Mouse (Mus musculus): ENCODE results near the gene Uso1.

Gene Uso1

DNA sequence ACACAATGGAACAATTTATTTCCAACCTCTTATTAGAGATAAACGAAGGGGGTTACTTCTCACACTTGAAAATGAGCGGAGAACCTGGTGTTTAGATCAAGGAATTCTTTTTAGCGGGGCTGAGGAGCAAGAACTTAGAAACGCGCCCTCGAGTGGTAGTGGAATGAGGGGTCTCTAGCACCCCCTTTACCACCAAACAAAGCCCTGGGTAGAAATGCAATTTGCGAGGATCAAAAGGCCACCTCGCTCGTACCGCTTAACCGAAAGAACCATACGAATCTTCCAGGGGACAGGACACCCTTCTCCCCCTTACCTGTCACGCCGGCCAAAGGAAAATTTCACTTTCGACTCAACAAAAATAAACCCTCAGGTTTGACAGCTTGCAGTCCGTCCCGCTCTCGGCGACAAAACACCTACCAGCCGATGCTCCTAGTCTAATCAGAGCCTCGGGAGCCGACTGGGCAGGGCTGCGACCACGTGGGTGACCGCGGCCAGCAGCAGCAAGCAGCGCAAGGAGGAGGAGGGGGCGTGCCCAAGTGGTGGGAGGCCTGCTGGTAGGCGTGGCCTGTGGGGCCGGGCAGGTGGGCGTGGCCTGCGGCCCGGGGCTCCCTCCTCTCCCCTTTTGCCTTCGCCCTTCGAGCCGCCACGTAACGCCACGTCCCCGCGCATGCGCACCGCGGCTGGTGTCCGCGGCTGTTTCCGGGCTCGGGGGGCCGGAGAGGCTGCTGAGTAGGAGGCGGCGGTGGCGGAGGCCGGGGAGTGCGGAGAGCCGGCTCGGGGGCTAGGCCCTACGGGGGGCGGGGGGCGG lies at the start of gene Uso1:
Uso1 (plus strand) TSS at position 700 of the 808 bp plus-strand sequence.
- DNase-seq (ENCODE audit: extremely low spot score, low spot score) = peak; percentile 99

GRCm38 (mm10) chr5:92093263-92094061 lies 44.3 kb upstream of the Uso1 start:
- no peak for DNase-seq (ENCODE audit: extremely low spot score, low spot score)

DNA sequence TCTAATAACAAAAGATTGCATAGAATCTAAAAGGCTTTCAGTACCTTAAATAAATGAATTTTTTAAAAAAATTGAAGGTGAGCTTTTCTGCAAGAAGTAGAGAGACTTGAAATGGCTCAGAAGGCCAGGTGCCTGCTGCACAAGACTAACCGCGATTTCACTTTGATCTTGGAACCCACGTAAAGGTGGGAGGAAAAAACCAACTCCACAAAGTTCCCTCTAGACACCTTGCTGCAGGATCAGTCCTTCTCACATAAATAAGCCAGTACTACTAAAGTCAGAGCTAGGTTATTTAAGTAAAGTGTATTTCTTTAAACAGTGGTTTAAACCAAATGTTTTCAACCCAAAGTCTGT lies 43.7 kb upstream of the Uso1 start:
- no peak for DNase-seq (ENCODE audit: extremely low spot score, low spot score)

- DNase-seq (ENCODE audit: extremely low spot score, low spot score) = no peak
Measured at GRCm38 (mm10) chr5:92096786-92097185, 41.0 kb upstream of the Uso1 start.

DNA sequence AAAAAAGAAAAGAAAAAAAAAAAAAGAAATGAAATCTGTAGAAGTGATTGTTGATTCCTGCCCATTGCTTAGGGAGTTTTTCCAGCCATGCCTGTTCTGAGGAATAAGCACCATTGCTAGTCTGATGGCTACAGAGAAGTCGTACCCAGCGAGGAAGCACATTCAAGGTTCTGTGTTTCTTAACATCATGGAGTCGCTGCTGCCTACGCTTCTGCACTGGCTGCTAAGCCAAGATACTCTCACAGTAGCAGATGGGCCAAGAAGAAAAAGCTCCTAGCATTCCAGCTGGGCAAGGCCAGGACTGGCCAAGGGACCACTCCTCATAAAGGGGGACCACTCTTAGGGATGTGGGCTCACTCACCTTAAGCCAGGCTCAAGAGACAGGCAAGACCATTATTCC lies 40.0 kb upstream of the Uso1 start:
- DNase-seq (ENCODE audit: extremely low spot score, low spot score) = no peak

GRCm38 (mm10) chr5:92098351-92099109 lies 39.2 kb upstream of the Uso1 start:
- no peak for DNase-seq (ENCODE audit: extremely low spot score, low spot score)

DNA sequence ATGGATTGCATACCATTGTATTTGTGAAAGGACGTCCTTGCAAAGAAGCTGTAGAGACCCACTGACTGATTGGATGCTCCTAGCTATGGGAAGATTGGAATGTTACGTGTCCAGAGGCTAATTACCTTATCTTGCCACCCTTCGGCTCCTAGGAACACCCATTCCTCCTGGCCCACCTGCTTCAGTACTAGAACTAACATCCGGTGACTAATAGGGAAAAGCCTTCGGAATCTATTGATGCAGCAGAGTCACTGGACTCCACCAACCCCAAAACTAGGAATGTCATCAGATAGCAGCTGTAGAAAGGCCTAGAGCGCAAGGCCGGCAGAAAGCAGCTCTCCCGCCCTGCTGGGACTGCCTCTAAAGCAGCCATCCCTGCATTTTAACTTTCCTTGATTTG lies 36.1 kb upstream of the Uso1 start:
- DNase-seq (ENCODE audit: extremely low spot score, low spot score) = no peak

DNA sequence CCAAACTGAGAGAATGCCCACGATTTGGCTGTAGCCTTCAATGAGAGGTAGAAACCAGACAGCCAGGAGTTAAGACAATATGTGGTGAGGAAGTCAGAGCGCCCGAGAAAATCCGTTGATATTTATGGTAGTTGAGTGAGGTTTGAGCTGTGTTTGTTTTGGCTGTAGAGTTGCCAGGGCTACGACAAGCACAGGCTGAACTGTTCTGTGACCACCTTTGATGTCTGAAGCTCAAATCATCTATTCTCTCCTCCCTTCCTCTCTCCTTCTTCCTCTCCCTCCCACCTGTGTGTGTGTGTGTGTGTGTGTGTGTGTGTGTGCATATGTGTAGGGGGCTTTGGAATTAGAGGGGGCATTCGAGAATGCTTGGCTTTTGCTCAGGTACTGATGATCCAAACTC lies 34.7 kb upstream of the Uso1 start:
- no peak for DNase-seq (ENCODE audit: extremely low spot score, low spot score)

GRCm38 (mm10) chr5:92103816-92104415 lies 33.8 kb upstream of the Uso1 start:
- DNase-seq (ENCODE audit: extremely low spot score, low spot score) = no peak

DNA sequence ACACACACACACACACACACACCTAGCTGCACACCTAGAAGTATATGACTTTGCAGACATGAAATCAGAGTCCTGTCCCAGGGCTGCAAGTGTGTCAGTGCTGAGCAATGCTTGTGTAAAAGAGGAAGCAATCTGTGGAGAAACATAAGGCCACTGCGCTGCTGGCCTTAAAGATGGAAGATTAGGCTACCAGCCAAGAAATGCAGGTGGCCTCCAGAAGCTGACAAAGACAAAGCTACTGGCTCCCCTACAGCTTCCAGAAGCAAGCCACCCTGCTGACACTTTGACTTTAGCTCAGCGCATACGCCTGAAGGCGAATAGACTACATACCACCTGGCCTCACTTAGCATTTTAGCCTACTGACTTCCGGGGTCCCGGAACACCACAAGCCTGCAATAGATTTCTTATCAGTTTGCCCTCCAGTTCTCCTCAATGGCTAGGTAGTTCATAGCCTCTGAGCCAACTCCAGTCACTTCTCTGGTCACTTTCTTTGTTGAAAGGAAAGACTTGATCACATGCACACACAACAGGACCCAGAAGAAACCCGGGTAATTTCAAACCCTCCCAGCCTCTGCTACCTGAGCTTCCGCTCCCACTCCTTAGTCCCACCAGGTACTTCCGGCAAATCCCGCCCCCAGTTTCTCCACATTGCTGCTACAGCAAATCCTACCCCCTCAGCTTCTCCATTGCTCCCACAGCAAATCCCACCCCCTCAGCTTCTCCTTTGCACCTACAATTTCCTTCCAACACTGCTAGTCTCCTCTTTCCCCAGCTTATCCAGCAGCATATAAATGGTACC lies 31.2 kb upstream of the Uso1 start:
- DNase-seq (ENCODE audit: extremely low spot score, low spot score) = no peak

GRCm38 (mm10) chr5:92107282-92107681 lies 30.5 kb upstream of the Uso1 start:
- DNase-seq (ENCODE audit: extremely low spot score, low spot score) = no peak

GRCm38 (mm10) chr5:92110818-92111355 lies 26.9 kb upstream of the Uso1 start:
- no peak for DNase-seq (ENCODE audit: extremely low spot score, low spot score)

DNA sequence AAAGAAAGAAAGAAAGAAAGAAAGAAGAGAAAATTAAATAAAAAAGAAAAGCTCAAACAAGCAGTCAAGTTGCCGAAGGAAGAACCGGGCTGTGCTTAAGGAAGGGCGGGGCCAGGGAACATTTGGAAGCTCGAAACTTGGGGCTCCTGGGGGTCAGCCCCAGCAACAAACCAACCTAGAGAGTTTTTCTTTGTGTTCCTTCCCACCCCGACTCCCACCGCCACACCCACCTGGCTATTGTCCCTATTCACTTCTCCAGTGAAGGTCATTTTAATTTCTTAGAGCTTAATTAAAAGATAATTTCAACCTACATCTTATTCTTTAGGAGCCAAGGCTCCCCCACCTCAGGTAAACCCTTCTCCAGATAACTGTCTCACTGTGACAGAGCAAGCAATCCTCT lies 25.6 kb upstream of the Uso1 start:
- DNase-seq (ENCODE audit: extremely low spot score, low spot score) = no peak

GRCm38 (mm10) chr5:92112585-92112984 lies 25.2 kb upstream of the Uso1 start:
- peak; percentile 29 for DNase-seq (ENCODE audit: extremely low spot score, low spot score)

- no peak for DNase-seq (ENCODE audit: extremely low spot score, low spot score)
Measured at GRCm38 (mm10) chr5:92113484-92113883, 24.3 kb upstream of the Uso1 start.

- no peak for DNase-seq (ENCODE audit: extremely low spot score, low spot score)
Measured at GRCm38 (mm10) chr5:92114223-92114622, 23.5 kb upstream of the Uso1 start.

- DNase-seq (ENCODE audit: extremely low spot score, low spot score) = no peak
Measured at GRCm38 (mm10) chr5:92114939-92115338, 22.8 kb upstream of the Uso1 start.

- peak; percentile 38 for DNase-seq (ENCODE audit: extremely low spot score, low spot score)
Measured at GRCm38 (mm10) chr5:92117823-92118403, 19.8 kb upstream of the Uso1 start.

GRCm38 (mm10) chr5:92121636-92122035 lies 16.1 kb upstream of the Uso1 start:
- no peak for DNase-seq (ENCODE audit: extremely low spot score, low spot score)

GRCm38 (mm10) chr5:92125446-92125845 lies 12.3 kb upstream of the Uso1 start:
- DNase-seq (ENCODE audit: extremely low spot score, low spot score) = no peak
